Mouse (Mus musculus): ENCODE measurements at regions not wholly inside any gene's neighbourhood (a gene's known extent, or its start where the extent isn't known, plus 50 kb on each side); places are given as distances from the start of the nearest gene placed in this dataset.

DNA sequence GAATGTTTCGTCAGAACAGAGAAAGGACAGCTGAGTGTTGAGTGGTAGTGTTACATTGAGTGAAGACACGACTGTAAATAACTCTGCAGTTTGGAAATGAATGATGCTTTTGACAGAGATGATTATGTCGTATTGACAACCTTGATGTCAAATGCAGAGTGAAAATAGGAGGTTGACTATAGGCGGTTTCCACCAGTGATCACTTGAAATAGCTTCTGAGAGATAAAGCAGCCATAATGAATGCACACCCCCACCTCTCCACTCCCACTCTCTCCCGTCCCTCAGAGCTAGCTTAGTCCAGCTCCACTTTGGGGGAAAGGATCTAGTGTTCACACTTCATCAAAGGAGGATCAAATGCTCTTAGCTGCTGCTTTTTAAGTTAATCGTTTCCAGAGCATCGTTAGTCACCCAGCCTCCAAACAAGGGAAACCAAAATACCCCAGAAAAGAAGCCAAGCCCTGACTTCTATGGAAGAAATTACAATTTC is 387.6 kb upstream of the Dph6 start (continued):
- no peak for TF ChIP-seq RAD21 (IDR thresholded peaks at IDR 0.05; ENCODE audit: low read depth, low read length)
- no peak for TF ChIP-seq ZC3H11A (IDR thresholded peaks at IDR 0.05; ENCODE audit: low read depth, low read length)
- TF ChIP-seq SMC3 (IDR thresholded peaks at IDR 0.05; ENCODE audit: low read depth, low read length) = no peak

DNA sequence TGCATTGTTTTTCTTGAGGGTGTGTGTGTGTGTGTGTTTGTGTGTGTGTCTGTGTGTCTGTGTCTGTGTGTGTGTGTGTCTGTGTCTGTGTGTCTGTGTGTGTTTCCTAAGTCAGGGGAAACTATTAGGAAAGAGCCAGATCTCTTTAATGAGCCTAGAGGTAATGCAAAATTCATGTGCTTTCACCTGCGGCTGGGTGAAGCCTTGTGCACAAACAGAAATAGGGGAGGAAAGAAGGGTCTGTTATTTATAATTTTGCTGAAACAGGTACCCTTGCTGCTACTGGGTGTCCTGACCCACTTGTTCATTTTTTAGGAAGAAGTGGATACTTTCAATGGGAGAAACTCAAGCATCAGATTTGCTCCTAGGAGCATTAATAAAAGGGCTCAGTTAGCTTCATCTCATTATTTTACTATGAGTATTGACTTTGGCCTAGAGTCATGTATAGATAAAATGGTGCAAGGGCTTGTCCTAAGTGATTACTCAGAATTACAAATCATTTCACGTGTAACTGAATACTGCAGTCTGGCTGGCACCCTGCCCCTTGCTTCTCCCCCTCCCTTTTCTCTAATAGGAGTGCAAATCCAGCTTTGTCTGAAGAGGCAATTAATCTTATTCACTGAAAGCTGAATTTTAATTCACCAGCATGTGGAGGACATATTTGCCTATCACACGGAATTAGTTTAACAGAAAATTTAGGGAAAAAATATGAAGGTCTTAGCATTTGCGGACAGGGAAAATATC is 401.7 kb upstream of the Dph6 start:
- Histone ChIP-seq H3K27me3 (ENCODE audit: control insufficient read depth in 1 of 2, insufficient read depth in 2 of 2, low read length in 2 of 2) (no peaks in the 10 kb centered on the region), H3K27ac (ENCODE audit: control insufficient read depth, low read depth, low read length) (no peak overlapping the region), H3K4me3 (ENCODE audit: control insufficient read depth in 1 of 2, insufficient read depth in 1 of 2, low read depth in 2 of 2, low read length in 2 of 2) (no peak overlapping the region), H3K4me1 (ENCODE audit: control insufficient read depth in 1 of 2, insufficient read depth in 2 of 2, low read length in 2 of 2) (no peaks in the 10 kb centered on the region), H3K9ac (ENCODE audit: control insufficient read depth, low read depth, low read length, poor library complexity, severe bottlenecking) (no peak overlapping the region), H3K36me3 (ENCODE audit: control insufficient read depth in 1 of 2, insufficient read depth in 2 of 2, low read length in 2 of 2) (no peaks in the 10 kb centered on the region), H3K79me2 (ENCODE audit: control insufficient read depth, insufficient read depth, low read length, poor library complexity) (no peaks in the 10 kb centered on the region), H3K9me3 (replicated peaks; ENCODE audit: insufficient read depth, low read length) (no peaks in the 10 kb centered on the region)
- DNase-seq (ENCODE audit: low read depth, low spot score) = no peak
- TF ChIP-seq E2F4 (IDR thresholded peaks at IDR 0.05; ENCODE audit: borderline replicate concordance, low read depth, low read length) (no peak), ZKSCAN1 (IDR thresholded peaks at IDR 0.05; ENCODE audit: low read depth, low read length) (no peak), EP300 (IDR thresholded peaks at IDR 0.05; ENCODE audit: low read depth in 1 of 2, low read length in 2 of 2) (no peak), MXI1 (IDR thresholded peaks at IDR 0.05; ENCODE audit: low read depth, low read length) (no peak), RAD21 (IDR thresholded peaks at IDR 0.05; ENCODE audit: low read depth, low read length) (no peak), ETS1 (IDR thresholded peaks at IDR 0.05; ENCODE audit: low read depth, low read length) (no peak)

DNA sequence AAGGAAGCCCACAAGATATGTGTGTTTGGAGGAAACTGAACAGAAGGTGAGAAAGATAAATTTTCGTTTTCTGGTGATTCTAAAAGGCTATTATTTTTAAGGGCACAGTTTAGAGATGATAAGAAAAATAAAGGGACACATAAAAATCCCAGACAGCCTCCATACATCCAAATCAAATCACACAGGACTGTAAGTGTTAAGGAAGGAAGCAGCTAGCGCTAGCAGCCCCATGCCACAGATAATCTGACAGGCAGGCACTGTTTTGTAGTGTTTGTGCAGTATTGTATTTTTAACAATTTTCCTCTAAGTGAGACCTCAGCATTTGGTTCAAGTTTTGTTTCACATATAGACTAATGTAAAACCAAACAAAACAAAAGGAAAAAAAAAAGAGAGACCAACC is 402.4 kb upstream of the Dph6 start:
- Histone ChIP-seq H3K79me2 (ENCODE audit: control insufficient read depth, insufficient read depth, low read length, poor library complexity) (no peaks in the 10 kb centered on the region), H3K9ac (ENCODE audit: control insufficient read depth, low read depth, low read length, poor library complexity, severe bottlenecking) (no peak overlapping the region), H3K4me1 (ENCODE audit: control insufficient read depth in 1 of 2, insufficient read depth in 2 of 2, low read length in 2 of 2) (no peaks in the 10 kb centered on the region), H3K9me3 (replicated peaks; ENCODE audit: insufficient read depth, low read length) (no peaks in the 10 kb centered on the region), H3K36me3 (ENCODE audit: control insufficient read depth in 1 of 2, insufficient read depth in 2 of 2, low read length in 2 of 2) (no peaks in the 10 kb centered on the region), H3K27ac (ENCODE audit: control insufficient read depth, low read depth, low read length) (no peak overlapping the region), H3K4me3 (ENCODE audit: control insufficient read depth in 1 of 2, insufficient read depth in 1 of 2, low read depth in 2 of 2, low read length in 2 of 2) (no peak overlapping the region), H3K27me3 (ENCODE audit: control insufficient read depth in 1 of 2, insufficient read depth in 2 of 2, low read length in 2 of 2) (no peaks in the 10 kb centered on the region)
- no peak for DNase-seq (ENCODE audit: low read depth, low spot score)
- TF ChIP-seq USF2 (IDR thresholded peaks at IDR 0.05; ENCODE audit: borderline replicate concordance in 1 of 2, insufficient read depth in 1 of 2, low read depth in 1 of 2, low read length in 2 of 2) (no peak), TBP (IDR thresholded peaks at IDR 0.05; ENCODE audit: low read depth, low read length) (no peak), MAZ (IDR thresholded peaks at IDR 0.05; ENCODE audit: low read depth, low read length) (no peak), ZMIZ1 (IDR thresholded peaks at IDR 0.05; ENCODE audit: low read depth, low read length) (no peak), CTCF (IDR thresholded peaks at IDR 0.05 in 2 of 3, conservative IDR thresholded peaks at IDR 0.05 in 1 of 3; ENCODE audit: control insufficient read depth in 1 of 3, insufficient read depth in 1 of 3, low read depth in 2 of 3, low read length in 3 of 3, poor library complexity in 1 of 3, severe bottlenecking in 1 of 3) (no peak), ELF1 (IDR thresholded peaks at IDR 0.05; ENCODE audit: low read depth, low read length) (no peak), TCF12 (IDR thresholded peaks at IDR 0.05; ENCODE audit: low read depth, low read length) (no peak), CHD1 (IDR thresholded peaks at IDR 0.05; ENCODE audit: low read depth, low read length) (no peak), POLR2AphosphoS5 (IDR thresholded peaks at IDR 0.05; ENCODE audit: borderline replicate concordance, low read depth, low read length) (no peak), MYC (IDR thresholded peaks at IDR 0.05; ENCODE audit: low read depth, low read length) (no peak), EP300 (IDR thresholded peaks at IDR 0.05; ENCODE audit: low read depth in 1 of 2, low read length in 2 of 2) (no peak), MYB (IDR thresholded peaks at IDR 0.05; ENCODE audit: low read depth, low read length) (no peak)

Measured in MEL (cell line).